Mouse (Mus musculus) E14TG2a.4 (cell line): ENCODE results near the gene Spaca4.

Source experiments
- CTCF ChIP-seq: conservative IDR thresholded peaks from 2 replicates; pipeline ENCODE4 v1.5.1; 2014; ENCODE audit warnings: low read length
- NANOG ChIP-seq: IDR thresholded peaks from 2 replicates; pipeline ENCODE4 v1.6.1; 2014; ENCODE audit warnings: borderline replicate concordance, low read length, mixed read lengths
- POU5F1 ChIP-seq: IDR thresholded peaks from 2 replicates; pipeline ENCODE4 v1.6.1; 2014; ENCODE audit warnings: low read length, borderline replicate concordance

DNA sequence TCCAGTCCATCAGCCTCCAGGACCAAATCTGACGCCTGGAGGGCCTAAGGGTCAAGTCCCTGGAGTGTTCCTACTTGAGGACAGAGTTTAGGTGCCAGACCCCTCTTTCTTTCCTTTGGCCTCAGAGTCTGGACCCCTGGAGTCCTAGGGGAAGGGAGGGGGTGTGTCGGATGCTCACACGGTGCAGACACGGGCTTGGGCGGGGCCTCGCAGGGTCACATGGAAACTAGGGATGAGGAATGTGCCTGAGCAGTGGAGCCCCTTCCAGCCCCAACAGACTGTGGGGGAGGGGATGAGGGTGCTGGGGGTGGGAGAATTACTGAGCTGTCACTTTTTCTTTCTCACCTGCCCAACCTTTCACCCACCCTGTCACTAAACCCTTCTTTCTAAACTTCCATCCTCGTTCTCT, 19.7 kb downstream of the Spaca4 start:
- TF ChIP-seq CTCF (no peak), POU5F1 (no peak), NANOG (no peak)
